Mouse (Mus musculus): ENCODE data around the gene Gm28635. TPM values are rescaled to one million over a fixed set of nuclear protein-coding genes. Genes with fewer than 3 reads are reported as not detected.
A peak's percentile ranks its signal among the peaks of the same experiment; 100 is the strongest.
"Not testable (repeated sequence)": the region's sequence is repeated elsewhere in the genome, so short reads cannot be mapped to it uniquely, and the experiment has no call there.

Gene Gm28635
- total RNA-seq, 2 experiments from 2014 or later = 3.8 to 3.9 TPM

DNA sequence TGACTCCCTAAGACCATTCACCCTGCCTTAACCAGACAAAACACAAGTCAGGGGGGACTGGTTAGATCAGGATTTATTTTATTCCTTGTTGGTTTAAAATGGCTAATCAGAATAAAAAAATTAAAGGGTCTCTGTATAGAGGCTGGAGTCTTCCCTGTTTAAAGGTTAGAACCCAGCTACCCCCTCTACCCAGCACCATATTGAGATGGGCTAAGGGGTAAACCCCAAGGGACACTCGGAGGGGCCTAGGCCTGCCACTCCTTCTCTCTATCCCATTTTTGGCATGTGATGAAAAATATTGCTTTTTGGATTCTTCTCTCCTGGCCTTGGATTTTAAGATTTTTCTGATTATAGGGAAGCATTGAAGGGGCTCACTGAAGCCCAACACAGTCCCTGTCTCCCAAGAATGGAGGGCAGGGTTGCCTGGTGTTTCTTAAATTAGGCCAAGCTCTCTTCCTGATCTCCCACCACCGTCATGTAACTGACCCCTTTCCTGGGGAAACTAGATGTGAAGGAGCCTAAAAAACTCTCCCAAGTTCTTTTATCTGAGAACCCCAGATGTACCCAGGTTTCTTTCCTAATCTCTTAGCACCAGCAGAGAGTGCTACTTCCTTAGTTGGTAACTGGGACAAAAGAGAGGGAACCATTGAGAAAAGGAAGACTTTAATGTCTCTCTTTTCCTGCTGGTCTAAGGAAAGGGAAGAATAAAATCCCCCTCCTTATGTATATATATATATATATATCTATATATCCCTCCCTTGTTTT is 10.4 kb upstream of the Gm28635 start:
- no peak for DNase-seq

DNA sequence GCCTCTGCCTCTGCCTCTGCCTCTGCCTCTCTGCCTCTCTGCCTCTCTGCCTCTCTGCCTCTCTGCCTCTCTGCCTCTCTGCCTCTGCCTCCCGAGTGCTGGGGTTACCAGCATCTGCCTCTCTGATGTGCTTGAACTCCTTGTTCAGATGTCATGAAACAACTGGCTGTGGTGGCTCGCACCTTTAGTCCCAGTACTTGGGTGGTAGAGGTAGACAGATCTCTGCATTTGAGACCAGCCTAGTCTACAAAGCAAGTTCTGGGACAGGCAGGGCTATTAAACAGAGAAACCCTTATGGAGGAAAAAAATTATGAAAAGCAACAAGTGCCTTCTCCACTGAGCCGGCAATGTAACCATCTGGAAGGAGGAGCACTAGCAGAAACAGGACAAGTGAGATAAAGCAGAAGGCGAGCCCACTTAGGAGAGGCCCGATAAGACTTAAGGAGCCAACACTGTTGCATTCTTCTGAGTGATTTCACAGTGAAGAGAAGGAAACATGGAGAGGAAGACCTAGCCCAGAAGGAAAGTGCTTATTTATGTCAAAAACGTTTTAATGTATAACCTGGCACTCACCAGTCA is 4.9 kb upstream of the Gm28635 start:
- no peak for DNase-seq

GRCm38 (mm10) chr2:84679016-84679415 is 1.2 kb upstream of the Gm28635 start, which contains the start of gene Tmx2:
Gene Tmx2, minus strand, starts transcription at chr2:84679140.
- DNase-seq = no peak

DNA sequence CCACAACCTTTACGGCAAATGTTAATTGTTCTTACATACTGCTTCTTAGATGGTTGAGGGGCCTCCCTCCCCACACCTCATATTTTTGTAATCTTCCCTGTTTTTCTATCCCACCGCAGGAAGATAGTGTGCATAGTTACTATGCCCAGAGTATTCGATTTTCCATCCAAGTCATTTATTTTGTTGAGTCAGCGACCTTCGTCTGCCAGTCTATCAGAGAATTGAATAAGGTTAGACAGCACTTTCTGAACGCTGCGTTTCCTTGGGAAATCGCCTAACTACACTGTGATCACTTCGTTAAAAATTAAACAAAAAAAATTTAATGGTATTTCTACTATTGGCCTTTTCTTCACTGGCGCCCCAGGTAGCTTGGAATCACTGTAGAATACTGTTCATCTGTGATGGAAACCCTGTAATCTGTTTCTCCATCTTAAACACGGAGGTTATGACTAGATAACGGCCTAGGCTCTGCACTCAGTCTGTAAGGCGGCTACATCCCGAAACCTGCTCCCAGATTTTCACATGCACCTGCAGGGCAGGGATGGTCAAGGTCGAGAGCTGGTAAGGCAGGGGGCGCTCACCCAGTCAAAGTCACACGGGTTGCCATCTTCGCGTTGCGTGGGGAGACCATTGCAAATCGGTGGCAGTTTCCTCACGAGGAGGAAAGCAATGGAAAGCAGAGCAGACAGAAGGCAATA is 422 bp downstream of the Gm28635 start:
- no peak for DNase-seq

DNA sequence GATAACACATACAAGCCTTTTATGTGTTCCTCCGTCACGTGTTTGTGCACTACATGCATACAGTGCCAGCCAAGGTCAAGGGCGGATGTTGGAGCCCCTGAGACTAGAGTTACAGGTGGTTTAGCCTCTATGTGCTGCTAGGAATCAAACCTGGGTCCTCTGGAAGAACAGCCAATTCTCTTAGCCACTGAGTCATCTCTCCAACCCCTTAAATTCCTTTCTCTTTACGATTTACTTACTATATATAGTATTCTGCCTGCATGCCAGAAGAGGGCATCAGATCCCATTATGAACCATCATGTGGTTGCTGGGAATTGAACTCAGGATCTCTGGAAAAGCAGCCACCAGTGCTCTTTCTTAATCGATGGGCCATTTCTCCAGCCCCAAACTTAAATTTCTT is 6.3 kb downstream of the Gm28635 start:
- not testable (repeated sequence) for DNase-seq

DNA sequence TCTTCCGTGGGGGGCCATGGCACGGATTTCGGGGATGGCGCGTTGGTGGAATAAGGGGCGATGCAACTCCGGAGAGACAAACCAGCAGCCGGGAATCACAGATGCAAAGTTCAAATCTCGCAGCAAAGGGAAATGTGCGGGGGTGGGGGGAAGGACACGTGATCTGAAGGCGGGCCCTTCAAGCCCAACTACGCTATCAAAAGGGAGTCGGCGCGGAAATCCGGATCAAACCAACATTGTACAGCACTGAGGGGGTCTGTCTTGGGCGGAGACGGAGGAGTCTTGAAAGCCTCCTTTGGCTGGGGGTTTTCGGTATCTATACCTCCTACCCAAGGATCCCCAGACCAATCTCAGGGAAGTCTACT is 7.3 kb downstream of the Gm28635 start, which contains the start of gene Selenoh:
TSS of gene Selenoh (minus strand) at position 202 of the 365 bp plus-strand sequence.
- DNase-seq = peak; percentile 80 to 81

DNA sequence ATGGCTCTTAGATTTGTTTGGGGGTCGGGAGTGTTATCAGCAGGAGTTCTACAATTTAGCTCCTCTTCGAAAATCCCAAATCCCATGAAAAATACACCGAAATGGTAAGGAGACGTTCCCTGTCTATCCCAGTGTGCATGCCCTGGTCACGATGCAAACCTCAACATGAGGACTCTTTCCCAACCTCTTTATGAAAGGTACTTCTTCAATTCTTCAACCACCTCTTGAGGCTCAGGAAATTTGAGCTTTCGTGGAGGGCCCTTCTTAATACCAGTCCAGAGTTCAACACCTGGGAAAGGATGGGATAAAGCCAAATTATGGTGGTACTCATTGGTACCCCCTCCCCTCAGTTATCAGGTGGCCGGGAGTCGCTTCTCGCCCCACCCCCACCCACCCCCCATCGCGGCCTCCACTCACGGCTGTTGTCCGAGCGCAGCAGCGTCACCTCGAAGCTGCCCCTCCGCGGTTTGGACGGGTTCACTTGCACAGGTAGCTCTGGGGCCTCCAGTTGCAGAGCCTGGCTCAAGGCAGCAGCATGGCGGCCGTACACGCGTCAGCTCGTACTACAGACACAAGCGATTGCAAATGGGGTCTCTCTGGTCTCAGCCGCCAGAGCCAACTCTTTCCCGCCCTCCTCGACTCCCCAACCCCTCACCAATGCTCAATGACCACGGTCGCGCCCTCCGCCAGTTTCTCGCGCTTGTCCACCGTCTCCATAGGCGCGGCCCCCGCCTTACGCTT is 7.8 kb downstream of the Gm28635 start:
- no peak for DNase-seq

DNA sequence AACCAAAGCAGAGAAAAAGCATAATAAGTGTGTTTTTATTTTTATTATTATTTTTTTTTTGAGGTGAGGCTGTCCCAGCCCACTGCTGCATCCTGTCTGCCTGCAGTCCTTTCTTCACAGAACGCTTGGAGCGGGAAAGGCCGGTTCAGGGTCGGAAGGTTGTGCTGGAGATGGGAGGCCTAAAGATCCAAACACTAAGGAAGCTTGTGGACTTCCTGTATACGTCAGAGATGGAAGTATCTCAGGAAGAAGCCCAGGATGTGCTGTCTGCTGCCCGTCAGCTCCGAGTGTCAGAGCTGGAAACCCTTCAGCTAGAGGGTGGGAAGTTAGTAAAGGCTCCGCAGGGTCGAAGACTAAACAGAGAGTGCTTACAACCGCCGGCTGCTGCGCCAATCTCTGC is 11.8 kb downstream of the Gm28635 start:
- no peak for DNase-seq

- DNase-seq = no peak
Observed at GRCm38 (mm10) chr2:84662866-84663265, 15.0 kb downstream of the Gm28635 start.

DNA sequence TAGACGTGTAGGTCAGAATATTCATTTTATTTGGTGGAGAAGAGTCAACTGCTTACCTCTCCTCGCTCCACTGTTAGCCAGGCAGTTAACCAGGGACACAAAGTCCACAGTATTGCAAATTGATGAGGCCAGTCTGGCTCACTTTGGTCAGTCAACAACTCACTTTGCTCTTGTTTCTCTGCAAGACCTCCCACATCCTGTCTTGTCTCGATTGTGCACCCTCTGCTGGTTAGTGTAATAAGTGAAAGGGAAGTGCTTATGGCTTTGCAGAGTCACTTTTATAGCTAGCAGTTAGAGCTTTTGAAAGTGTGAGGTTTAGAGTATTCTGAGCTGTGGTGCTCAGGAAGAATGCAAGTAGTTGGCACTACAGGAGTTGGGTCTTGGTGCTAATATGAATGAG is 17.6 kb downstream of the Gm28635 start:
- DNase-seq = no peak

DNA sequence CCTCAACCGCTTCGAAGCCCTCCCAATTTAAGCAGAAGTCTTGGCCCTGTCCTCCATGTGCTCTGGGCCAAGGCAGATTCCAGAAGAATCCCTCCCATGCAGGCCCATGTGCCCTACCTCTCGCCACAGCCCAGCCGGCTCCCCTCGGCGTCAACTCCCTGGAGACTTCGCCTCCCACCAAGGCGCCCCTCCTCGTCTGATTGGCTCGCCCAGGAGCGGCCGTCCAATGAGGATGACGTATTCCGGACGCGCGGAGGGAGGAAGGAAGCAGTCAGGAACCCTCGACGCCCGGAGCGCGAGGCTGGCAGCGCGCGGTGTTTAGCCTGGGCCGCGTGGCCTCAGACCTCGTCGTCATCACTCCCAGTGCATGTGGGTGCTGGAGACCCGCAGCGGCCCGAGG is 19.0 kb downstream of the Gm28635 start, which contains the start of gene Btbd18:
TSS of gene Btbd18 (plus strand) at position 274 of the 400 bp plus-strand sequence.
- no peak for DNase-seq

GRCm38 (mm10) chr2:84655864-84656263 is 22.0 kb downstream of the Gm28635 start:
- DNase-seq = no peak

DNA sequence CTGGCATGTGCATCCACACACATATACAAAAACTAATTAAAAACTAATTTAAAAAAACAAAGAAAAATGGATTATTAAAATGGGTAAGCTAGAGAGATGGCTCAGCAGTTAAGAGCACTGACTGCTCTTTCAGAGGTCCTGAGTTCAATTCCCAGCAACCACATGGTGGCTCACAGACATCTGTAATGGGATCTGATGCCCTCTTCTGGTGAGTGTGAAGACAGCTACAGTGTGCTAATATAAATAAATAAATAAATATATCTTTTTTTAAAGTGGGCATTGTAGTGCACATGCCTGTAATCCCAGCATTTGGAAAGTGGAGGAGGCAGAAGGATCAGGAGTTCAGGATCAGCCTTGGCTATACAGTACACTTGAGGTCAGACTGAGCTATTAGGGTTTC is 24.5 kb downstream of the Gm28635 start:
- DNase-seq = no peak

GRCm38 (mm10) chr2:84650464-84651195 is 27.2 kb downstream of the Gm28635 start, which contains the start of gene Ctnnd1:
Gene Ctnnd1, minus strand, starts transcription at chr2:84650765.
- peak; percentile 82 for DNase-seq

GRCm38 (mm10) chr2:84649674-84650073 is 28.2 kb downstream of the Gm28635 start:
- no peak for DNase-seq

DNA sequence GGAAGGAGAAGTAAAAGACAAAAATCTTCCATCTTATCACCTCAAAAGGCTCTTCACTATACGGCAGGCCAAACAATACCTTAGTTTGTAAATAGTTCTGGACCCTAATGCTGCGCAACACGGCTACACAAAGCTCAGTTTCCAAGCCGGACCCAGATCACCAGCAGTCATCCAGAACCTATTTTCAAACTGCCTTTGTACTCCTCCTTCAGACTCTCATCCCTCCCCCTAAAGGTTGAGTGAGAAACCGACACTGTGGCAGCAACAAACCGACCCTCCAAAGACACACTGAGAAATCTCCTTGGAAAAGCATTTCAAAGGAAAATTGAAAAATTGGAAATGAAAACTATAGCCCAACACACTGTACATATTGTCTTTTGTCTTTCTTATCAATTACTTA is 29.5 kb downstream of the Gm28635 start:
- no peak for DNase-seq

DNA sequence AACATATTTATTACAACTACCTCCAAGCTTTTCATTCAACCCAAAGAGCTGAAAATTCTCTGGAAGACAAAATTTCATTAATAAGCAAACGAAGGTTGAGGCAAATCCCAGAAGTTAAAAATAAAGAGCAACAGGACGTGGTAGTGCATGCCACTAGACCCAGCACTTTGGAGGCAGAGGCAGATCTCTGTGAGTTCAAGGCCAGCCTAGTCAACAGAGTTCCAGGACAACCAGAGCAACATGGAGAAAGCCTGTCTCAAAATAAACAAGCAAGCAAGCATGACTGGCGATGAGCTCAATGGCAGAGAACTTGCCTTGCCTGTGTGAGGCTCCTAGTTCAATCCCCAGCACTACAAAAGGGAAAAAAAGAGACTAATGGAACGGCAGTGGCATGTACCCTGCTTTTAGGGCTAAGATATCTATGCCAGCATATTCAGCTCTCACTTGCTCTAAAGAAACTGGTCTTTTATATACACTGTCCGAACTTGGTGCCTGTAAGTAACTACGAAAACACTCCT is 30.7 kb downstream of the Gm28635 start:
- no peak for DNase-seq

DNA sequence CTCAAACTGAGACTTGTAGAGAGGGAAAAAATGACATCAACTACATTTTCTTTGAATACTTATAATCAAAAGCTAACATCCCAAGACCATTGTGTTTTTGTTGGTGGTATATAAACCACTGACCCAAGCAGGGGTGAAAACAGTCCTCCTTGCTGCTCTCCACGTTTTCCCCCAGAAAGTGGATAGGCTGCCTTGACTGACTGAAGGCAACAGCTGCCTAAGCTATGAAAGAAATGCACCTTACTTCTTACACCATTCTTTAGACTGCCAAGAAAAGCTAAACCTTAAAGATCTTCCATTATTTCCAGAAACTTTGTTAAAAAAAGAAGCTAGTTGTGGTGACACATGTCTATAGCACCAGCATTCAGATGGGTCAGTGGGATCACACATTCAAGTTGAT is 31.7 kb downstream of the Gm28635 start:
- no peak for DNase-seq

DNA sequence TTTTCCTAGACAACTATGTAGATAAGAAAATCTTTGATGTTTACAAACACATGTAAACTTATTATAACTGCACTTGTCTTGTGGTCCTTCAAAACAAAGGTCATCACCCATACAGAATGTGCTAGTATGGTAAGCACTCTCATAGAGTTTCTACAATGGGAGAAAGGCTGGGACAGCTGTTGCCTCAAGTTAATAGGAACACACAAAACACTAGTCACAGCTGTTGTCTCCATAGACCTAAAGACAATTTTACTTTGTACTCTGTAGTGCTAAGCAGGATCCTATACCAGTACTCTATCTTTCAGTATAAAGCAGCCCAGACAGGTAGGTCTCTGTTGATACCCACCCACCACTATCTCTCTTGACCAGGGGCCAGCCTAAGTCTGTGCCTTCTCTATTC is 37.0 kb downstream of the Gm28635 start:
- DNase-seq = no peak

- no peak for DNase-seq
Observed at GRCm38 (mm10) chr2:84638428-84639220, 39.2 kb downstream of the Gm28635 start.

Measured in layer of hippocampus, postnatal 36 days (tissue).